Mouse (Mus musculus): ENCODE data around the gene Timd2.
"Not testable (repeated sequence)": the region's sequence is repeated elsewhere in the genome, so short reads cannot be mapped to it uniquely, and the experiment has no call there.

The Timd2 gene

GRCm38 (mm10) chr11:46706664-46707356, at the start of gene Timd2:
Gene Timd2 (minus strand): TSS chr11:46707061.
- DNase-seq (ENCODE audit: low spot score): no peak

DNA sequence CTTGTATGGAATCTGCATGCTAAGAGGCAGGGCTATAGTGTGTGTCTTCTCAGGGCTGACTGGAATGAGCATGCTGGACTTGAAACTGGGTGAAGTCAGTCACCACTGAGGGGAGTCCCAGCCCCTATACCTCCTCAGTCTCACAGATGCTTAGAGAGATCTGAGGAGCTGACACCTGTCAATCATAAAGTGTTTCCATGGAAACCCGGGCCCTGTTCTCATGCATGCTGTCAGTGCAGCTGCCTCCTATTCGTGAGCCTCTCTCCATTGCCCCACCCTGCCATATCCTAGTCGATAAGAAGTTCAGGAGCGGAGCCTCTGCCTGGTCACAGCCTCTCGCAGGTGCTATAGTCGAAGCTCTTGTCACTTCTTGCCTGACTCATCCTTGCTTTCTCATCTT, 48.9 kb upstream of the Timd2 start:
- not testable (repeated sequence) for DNase-seq (ENCODE audit: low spot score)

GRCm38 (mm10) chr11:46754669-46755068, 47.8 kb upstream of the Timd2 start:
- DNase-seq (ENCODE audit: low spot score): no peak

DNA sequence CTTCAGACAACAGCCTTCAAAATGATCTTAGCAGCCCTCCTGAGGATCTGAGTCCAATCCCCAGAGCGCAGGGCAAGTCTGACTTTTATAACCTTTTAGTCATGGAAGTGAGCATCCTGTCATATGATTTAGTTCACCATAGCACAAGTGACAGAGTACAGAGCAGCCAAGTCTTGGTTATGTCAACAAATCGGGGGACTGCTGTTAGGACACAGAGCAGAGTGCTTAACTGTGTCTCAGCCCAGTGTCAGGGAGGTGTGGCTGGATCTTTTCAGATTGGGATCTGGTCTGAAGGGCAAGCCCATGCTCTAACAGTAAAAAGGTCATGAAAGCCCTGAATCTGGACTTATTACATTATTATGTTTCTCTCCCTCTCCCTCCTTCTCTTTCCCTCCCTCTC, 46.8 kb upstream of the Timd2 start:
- no peak for DNase-seq (ENCODE audit: low spot score)

GRCm38 (mm10) chr11:46747996-46748395, 41.1 kb upstream of the Timd2 start:
- DNase-seq (ENCODE audit: low spot score): no peak

- no peak for DNase-seq (ENCODE audit: low spot score)
These were observed 34.9 kb upstream of the Timd2 start for GRCm38 (mm10) chr11:46741716-46742115.

DNA sequence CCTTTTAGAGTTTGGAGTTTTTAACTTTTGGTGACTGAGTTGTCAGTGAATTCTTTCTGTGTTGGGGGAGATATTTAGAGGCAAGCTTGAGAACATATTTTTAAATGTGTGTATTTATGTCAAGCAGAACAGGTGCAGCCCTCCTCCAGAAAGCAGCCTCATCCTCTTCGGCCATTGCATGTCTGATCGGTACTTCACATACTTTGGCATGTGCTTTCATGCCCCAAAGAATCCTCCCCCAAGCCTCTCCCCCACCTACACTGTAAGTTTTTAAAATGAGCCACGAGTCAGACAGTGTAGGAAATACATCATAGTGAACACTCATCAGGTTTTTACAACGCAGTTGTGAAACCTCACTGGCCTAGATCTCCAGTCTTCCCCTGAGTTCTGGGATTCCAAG, 34.0 kb upstream of the Timd2 start:
- DNase-seq (ENCODE audit: low spot score): no peak

- DNase-seq (ENCODE audit: low spot score): no peak
These were observed 32.6 kb upstream of the Timd2 start for GRCm38 (mm10) chr11:46739501-46739900.

GRCm38 (mm10) chr11:46735076-46735475, 28.2 kb upstream of the Timd2 start, which contains the start of gene Havcr1:
Gene Havcr1 (plus strand): TSS chr11:46735080.
- DNase-seq (ENCODE audit: low spot score): not testable (repeated sequence)

DNA sequence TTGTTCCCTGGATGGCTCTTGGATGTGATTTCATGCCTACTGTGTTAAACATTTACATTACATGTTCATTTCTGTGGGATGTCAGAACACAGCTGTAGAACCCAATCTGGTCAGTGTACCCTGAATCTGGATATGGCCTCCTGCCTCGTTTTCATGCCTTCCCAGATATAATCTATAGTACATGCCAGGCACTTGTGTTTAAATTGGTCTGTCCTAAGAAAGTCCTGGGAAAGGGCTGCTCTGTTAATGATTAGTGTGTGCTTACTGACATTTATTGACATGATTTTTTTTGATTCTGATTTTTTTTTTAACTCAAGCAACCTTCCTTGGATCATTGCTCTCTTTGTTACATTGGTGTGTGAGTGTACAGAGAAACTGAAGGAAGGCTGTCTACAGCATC, 27.8 kb upstream of the Timd2 start:
- no peak for DNase-seq (ENCODE audit: low spot score)

DNA sequence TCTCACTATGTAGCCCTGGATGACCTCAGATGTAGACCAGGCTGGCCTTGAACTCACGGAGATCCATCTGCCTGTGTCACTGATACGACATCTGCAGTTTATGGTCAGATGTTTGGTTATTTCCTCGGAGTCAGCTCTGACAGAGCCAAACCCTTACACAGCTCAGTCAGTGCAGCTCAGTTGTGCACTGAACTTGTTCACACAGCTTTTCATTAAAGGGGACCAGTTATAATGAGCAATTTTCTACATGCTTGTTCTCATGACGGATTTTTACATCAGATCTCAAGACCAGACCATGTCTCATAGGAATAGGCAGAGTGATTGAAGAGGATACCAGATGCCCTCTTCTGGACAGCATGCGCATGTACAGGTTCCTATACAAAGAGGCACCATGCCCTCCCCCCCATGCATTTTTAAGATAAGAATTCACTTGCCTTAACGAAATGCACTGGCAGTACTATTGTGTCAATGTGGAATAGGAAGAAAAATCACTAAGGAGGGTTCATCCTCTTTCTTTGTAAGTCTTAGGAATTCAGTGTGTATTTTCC, 26.5 kb upstream of the Timd2 start:
- no peak for DNase-seq (ENCODE audit: low spot score)

DNA sequence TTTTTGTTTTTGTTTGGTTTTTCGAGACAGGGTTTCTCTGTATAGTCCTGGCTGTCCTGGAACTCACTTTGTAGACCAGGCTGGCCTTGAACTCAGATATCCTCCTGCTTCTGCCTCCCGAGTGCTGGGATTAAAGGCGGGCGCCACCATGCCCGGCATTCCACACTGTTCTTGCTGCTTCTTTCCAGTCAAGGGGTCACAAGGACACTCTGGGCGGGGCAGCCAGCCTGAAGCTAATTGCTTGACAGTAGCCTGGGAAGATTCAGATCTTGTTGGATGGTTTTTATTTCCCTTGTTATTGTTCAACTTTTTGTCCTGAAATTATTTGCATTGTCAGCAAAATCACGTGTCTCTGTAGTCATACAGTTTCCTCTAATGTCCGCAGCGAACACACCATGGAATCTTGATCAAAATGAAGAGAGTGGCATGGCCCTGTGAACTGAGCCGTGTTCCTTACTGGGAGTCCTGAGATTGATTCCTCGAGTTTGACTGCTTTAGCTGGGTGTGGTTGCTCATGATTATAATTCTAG, 24.7 kb upstream of the Timd2 start:
- DNase-seq (ENCODE audit: low spot score): no peak

- DNase-seq (ENCODE audit: low spot score): no peak
These were observed 8.0 kb downstream of the Timd2 start for GRCm38 (mm10) chr11:46698830-46699229.

- DNase-seq (ENCODE audit: low spot score): no peak
These were observed 8.6 kb downstream of the Timd2 start for GRCm38 (mm10) chr11:46698278-46698655.

GRCm38 (mm10) chr11:46697433-46698277, 9.2 kb downstream of the Timd2 start:
- DNase-seq (ENCODE audit: low spot score): no peak

GRCm38 (mm10) chr11:46695849-46696248, 11.0 kb downstream of the Timd2 start:
- not testable (repeated sequence) for DNase-seq (ENCODE audit: low spot score)

- DNase-seq (ENCODE audit: low spot score): no peak
These were observed 16.7 kb downstream of the Timd2 start for GRCm38 (mm10) chr11:46690136-46690535.

- no peak for DNase-seq (ENCODE audit: low spot score)
These were observed 23.1 kb downstream of the Timd2 start for GRCm38 (mm10) chr11:46683723-46684122.

GRCm38 (mm10) chr11:46682842-46683241, 24.0 kb downstream of the Timd2 start:
- no peak for DNase-seq (ENCODE audit: low spot score)

- no peak for DNase-seq (ENCODE audit: low spot score)
These were observed 38.9 kb downstream of the Timd2 start for GRCm38 (mm10) chr11:46667938-46668337.

DNA sequence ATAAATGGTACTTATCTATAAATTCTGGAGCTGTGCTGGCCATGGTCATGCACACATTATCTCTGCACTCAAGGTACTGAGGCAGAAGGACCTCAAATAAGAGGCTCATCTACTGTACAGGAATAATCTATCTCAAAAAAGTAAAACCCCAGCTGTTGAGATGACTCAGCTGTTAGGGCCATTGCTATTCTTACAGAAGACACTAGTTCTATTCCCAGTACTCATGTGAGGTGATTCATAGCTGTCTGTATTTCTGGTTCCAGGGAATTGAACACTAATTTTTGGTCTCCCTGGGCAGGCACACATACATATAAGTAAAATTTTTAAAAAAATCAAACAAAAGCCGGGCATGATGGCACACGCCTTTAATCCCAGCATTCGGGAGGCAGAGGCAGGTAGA, 39.8 kb downstream of the Timd2 start:
- DNase-seq (ENCODE audit: low spot score): no peak

GRCm38 (mm10) chr11:46665599-46666522, 41.0 kb downstream of the Timd2 start:
- no peak for DNase-seq (ENCODE audit: low spot score)
